Mouse (Mus musculus) heart, adult 8-10 months (tissue): Measurements from ENCODE around the gene Pcmt1. TPM values are rescaled to one million over a fixed set of nuclear protein-coding genes. Genes with fewer than 3 reads are reported as not detected.
A peak's percentile ranks its signal among the peaks of the same experiment; 100 is the strongest.

Experiments used
- DNase-seq: peaks from one replicate; pipeline ENCODE4 v3.0.0; 2022; ENCODE audit warnings: low spot score
- total RNA-seq, 4 experiments: library from RNA; stranded (reverse); gene quantifications; 2 replicates each; pipeline ENCODE4 v1.2.4; 2022

The Pcmt1 gene
- total RNA-seq: 100 to 1,000 TPM in 1 of 4 experiments, 10 to 100 TPM in 3; 94.3 to 102 (median 98.0) TPM

GRCm38 (mm10) chr10:7680731-7681301 lies at the start of gene Pcmt1, which contains the start of gene Lats1:
Gene Pcmt1 (minus strand): TSS chr10:7681136.
Gene Lats1 (plus strand): TSS chr10:7681214.
- peak; percentile 83 for DNase-seq

- no peak for DNase-seq
Observed at GRCm38 (mm10) chr10:7727011-7727410, 46.1 kb upstream of the Pcmt1 start.

GRCm38 (mm10) chr10:7726501-7726812 lies 45.5 kb upstream of the Pcmt1 start:
- no peak for DNase-seq

- peak; percentile 92 for DNase-seq
Observed at GRCm38 (mm10) chr10:7725751-7726500, 45.0 kb upstream of the Pcmt1 start, which contains the start of gene Katna1. Gene Katna1 (plus strand): TSS chr10:7726000.

GRCm38 (mm10) chr10:7715056-7715455 lies 34.1 kb upstream of the Pcmt1 start:
- no peak for DNase-seq

- DNase-seq: no peak
Observed at GRCm38 (mm10) chr10:7712506-7712905, 31.6 kb upstream of the Pcmt1 start.

GRCm38 (mm10) chr10:7710121-7710520 lies 29.2 kb upstream of the Pcmt1 start:
- no peak for DNase-seq

GRCm38 (mm10) chr10:7702586-7702985 lies 21.6 kb upstream of the Pcmt1 start:
- DNase-seq: no peak

- no peak for DNase-seq
Observed at GRCm38 (mm10) chr10:7700120-7700519, 19.2 kb upstream of the Pcmt1 start.

- DNase-seq: no peak
Observed at GRCm38 (mm10) chr10:7695286-7695685, 14.3 kb upstream of the Pcmt1 start.

GRCm38 (mm10) chr10:7686902-7687301 lies 6.0 kb upstream of the Pcmt1 start:
- no peak for DNase-seq

GRCm38 (mm10) chr10:7682249-7682648 lies 1.3 kb upstream of the Pcmt1 start:
- DNase-seq: no peak

GRCm38 (mm10) chr10:7681343-7682025 lies 548 bp upstream of the Pcmt1 start:
- peak; percentile 51 for DNase-seq

GRCm38 (mm10) chr10:7673673-7674072 lies 7.3 kb downstream of the Pcmt1 start:
- DNase-seq: no peak

- DNase-seq: peak; percentile 95
Observed at GRCm38 (mm10) chr10:7667342-7667802, 13.6 kb downstream of the Pcmt1 start, which contains the start of gene Nup43. Gene Nup43 (plus strand): TSS chr10:7667503.

GRCm38 (mm10) chr10:7664889-7665288 lies 16.0 kb downstream of the Pcmt1 start:
- no peak for DNase-seq

- DNase-seq: no peak
Observed at GRCm38 (mm10) chr10:7664027-7664526, 16.9 kb downstream of the Pcmt1 start.

- DNase-seq: peak; percentile 89
Observed at GRCm38 (mm10) chr10:7663159-7664026, 17.5 kb downstream of the Pcmt1 start.

- no peak for DNase-seq
Observed at GRCm38 (mm10) chr10:7662471-7663141, 18.3 kb downstream of the Pcmt1 start.

GRCm38 (mm10) chr10:7651057-7651456 lies 29.9 kb downstream of the Pcmt1 start:
- no peak for DNase-seq

- no peak for DNase-seq
Observed at GRCm38 (mm10) chr10:7649059-7649458, 31.9 kb downstream of the Pcmt1 start.
